Mouse (Mus musculus) testis, adult 2 months (tissue): ENCODE data around the gene Gm28729.

Source experiments
- CTCF ChIP-seq: fragments of 200-500 bp; IDR thresholded peaks from 2 replicates; pipeline ENCODE4 v1.5.1; 2012; ENCODE audit warnings: low read depth, mild to moderate bottlenecking, inconsistent platforms, low read length, moderate library complexity; ENCODE audit not compliant: control insufficient read depth, insufficient read depth, insufficient replicate concordance
- POLR2A ChIP-seq: fragments of 200-500 bp; IDR thresholded peaks from 2 replicates; pipeline ENCODE4 v1.6.1; 2012; ENCODE audit warnings: low read depth, mild to moderate bottlenecking, inconsistent platforms, low read length, moderate library complexity; ENCODE audit not compliant: control insufficient read depth

DNA sequence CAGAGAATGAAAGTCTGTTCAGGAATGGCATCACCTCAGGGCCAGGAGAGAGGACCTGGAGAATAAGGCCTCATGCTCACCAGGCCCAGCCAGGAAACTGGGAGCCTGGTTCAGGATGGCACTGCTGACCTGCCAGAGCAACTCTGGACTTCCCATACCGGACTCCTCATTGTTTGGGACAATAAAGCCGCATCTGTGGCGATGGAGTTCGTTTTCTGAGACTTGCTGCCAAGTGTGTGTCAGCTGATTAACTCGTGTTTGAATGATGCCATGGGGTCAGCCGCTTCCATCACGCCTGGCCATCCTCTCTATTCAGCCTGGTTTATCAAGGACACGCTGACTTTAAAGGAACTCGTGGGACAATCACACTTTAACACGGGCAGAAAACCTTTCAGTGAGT lies 61.4 kb downstream of the Gm28729 start:
- TF ChIP-seq CTCF (no peak), POLR2A (no peak)
